Mouse (Mus musculus) macrophage (primary cell): ENCODE results near the gene Igfbp4. TPM values are rescaled to one million over a fixed set of nuclear protein-coding genes. Genes with fewer than 3 reads are reported as not detected.

Experiments
- H3K27ac ChIP-seq: fragments of 350-480 bp; formaldehyde crosslinking; 2 replicates; pipeline ENCODE4 v1.9.0; 2021
- H3K36me3 ChIP-seq: fragments of 350-480 bp; formaldehyde crosslinking; 2 replicates; pipeline ENCODE4 v1.9.0; 2021; ENCODE audit errors: inconsistent target
- H3K4me3 ChIP-seq: fragments of 350-480 bp; formaldehyde crosslinking; 2 replicates; pipeline ENCODE4 v1.9.0; 2021; ENCODE audit errors: inconsistent target
- H3K79me2 ChIP-seq: fragments of 350-480 bp; formaldehyde crosslinking; 2 replicates; pipeline ENCODE4 v1.9.0; 2021; ENCODE audit errors: inconsistent target
- WGBS: methylation state at CpG from one replicate; pipeline ENCODE4 v1.1.7; 2026; ENCODE audit warnings: inconsistent platforms; ENCODE audit not compliant: missing documents; 5-methylcytosine and 5-hydroxymethylcytosine counted together
- polyA plus RNA-seq: library from polyadenylated mRNA; stranded (reverse); fragments of 250-400 nt; gene quantifications from 3 replicates; pipeline ENCODE4 v1.2.4, GENCODE M21; 2018; ENCODE audit warnings: inconsistent platforms

Igfbp4 gene
- polyA plus RNA-seq, 1 experiment from 2014 or later = 50.8 TPM

DNA sequence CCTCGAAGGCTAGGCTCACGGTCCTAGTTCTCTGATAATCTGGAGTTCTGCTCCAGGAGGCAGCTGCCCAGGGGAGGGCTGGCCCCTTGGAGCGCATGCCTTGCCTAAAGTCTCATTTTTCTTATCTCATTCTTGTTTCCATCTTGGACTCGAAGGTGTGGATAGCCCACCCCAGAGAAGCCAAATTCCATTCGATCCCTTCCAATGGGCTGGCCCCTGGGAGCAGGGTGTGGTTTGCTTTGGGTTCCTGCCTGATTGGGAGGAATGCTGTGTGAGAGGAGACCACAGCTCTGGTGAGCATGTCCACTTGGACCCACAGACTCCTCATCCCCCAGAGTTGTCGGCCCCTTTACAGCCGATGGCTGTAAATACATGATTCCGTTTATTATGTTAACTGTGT lies 60.6 kb downstream of the Igfbp4 start:
- Histone ChIP-seq H3K4me3 (no peak overlapping the region), H3K79me2 (no peaks in the 10 kb centered on the region), H3K27ac (no peak overlapping the region), H3K36me3 (no peaks in the 10 kb centered on the region)
- WGBS = 94% methylated on average over 8 of the region's 8 CpGs

DNA sequence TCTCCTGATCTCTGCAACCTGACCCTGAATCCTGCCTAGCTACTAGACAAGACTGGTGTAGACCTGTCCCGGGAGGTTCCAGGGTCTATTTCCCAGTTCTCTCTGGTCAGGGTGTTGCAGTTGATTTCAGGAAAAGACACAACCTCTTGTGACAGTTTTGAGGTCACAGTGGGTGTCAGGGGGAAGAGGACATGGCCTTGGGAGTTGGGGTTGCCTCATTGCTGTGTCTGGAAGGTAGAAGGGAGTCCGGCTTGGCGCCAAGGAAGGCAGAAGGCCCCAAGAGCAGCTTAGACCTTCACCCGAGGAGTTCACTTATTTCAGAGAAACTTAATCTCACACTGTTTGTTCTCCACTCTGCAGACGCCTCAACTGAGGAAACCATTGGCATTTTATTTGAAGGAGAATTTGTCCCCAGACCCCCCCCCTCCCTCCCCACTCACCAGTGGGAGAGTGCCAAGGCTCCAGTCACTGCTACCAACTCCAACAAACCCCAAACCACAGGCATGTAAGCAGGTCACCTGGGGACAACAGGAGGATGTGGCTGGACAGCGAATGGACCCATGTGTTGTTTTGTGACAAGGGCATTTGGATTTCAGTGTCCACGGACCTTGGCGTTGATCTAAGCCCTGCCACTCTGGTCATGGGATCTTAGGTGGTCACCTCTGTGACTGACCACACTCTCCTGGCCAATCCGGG lies 61.7 kb downstream of the Igfbp4 start:
- 36% methylated on average over 9 of the region's 9 CpGs for WGBS
- Histone ChIP-seq H3K27ac (no peak overlapping the region), H3K36me3 (no peaks in the 10 kb centered on the region), H3K79me2 (no peaks in the 10 kb centered on the region), H3K4me3 (no peak overlapping the region)

Other genes with a start within 250 kb of the Igfbp4 start
- 40.0 to 80.9 TPM (median 44.0 TPM) in 3 replicates for gene Msl1, start 245.7 kb upstream of the Igfbp4 start, polyA plus RNA-seq
- gene Casc3, start 236.3 kb upstream of the Igfbp4 start, polyA plus RNA-seq = 21.2 to 29.9 TPM (median 22.1 TPM) in 3 replicates
- gene Rapgefl1, start 204.5 kb upstream of the Igfbp4 start, polyA plus RNA-seq = 0.23 to 0.34 TPM (median 0.31 TPM) in 3 replicates
- gene Wipf2, start 177.6 kb upstream of the Igfbp4 start, polyA plus RNA-seq = 11.1 to 18.1 TPM (median 11.5 TPM) in 3 replicates
- gene Cdc6, start 133.4 kb upstream of the Igfbp4 start, polyA plus RNA-seq = 0.70 to 13.4 TPM (median 2.2 TPM) in 3 replicates
- 13.3 to 17.5 TPM (median 13.4 TPM) in 3 replicates for gene Rara, start 113.4 kb upstream of the Igfbp4 start, polyA plus RNA-seq
- gene Gjd3, start 58.2 kb upstream of the Igfbp4 start, polyA plus RNA-seq = not detected in 3 replicates
- gene Top2a, start 17.1 kb upstream of the Igfbp4 start, polyA plus RNA-seq = 5.8 to 44.5 TPM (median 27.0 TPM) in 3 replicates
- gene Tns4, start 48.1 kb downstream of the Igfbp4 start, polyA plus RNA-seq = 0.88 to 2.5 TPM (median 0.97 TPM) in 3 replicates
- gene Ccr7, start 113.8 kb downstream of the Igfbp4 start, polyA plus RNA-seq = 0.98 to 2.3 TPM (median 1.1 TPM) in 3 replicates
- gene Smarce1, start 189.8 kb downstream of the Igfbp4 start, polyA plus RNA-seq = 54.8 to 118 TPM (median 76.8 TPM) in 3 replicates
- gene Krt222, start 202.8 kb downstream of the Igfbp4 start, polyA plus RNA-seq = not detected in 3 replicates
- not detected in 3 replicates for gene Krt24, start 244.0 kb downstream of the Igfbp4 start, polyA plus RNA-seq